Mouse (Mus musculus): Measurements from ENCODE around the gene Prdm15. TPM values are rescaled to one million over a fixed set of nuclear protein-coding genes. Genes with fewer than 3 reads are reported as not detected.

Prdm15 gene
- polyA plus RNA-seq, 1 experiment from 2014 or later: 9.2 TPM

DNA sequence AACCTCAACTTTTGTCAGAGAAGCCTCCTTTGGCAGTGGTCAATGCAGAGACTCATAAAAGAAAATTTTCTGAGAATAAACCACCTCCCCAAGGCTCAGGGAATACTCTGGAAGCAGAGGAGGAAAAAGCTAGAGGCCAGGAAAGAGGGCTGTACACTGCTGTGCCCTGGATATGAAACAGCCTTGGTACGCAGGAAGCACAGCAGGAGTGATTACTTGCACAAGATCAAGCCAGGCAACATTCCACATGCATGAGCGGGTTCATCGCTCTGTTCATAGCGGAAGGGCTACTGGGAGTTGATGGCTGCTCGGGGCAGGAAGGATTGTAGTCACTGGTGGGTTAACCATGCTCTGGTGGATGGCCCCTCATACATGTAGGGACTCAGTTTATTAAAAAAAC is 21.0 kb upstream of the Prdm15 start:
- WGBS: 69% methylated on average over 5 of the region's 5 CpGs
- no peak overlapping the region for H3K4me2 ChIP-seq (replicated peaks)
- no peak overlapping the region for H3K4me3 ChIP-seq (replicated peaks; ENCODE audit: low read length)
- no peaks in the 10 kb centered on the region for H3K27me3 ChIP-seq (ENCODE audit: control insufficient read depth, insufficient read depth, low read length)
- no peak overlapping the region for H3K27ac ChIP-seq
- DNase-seq (ENCODE audit: low spot score) (no peak), ATAC-seq (ENCODE audit: low FRiP score) (no peak)
- no peaks in the 10 kb centered on the region for H3K4me1 ChIP-seq (replicated peaks; ENCODE audit: control insufficient read depth, insufficient read depth, low read length)
- peaks cover 27% of the 10 kb centered on the region for H3K36me3 ChIP-seq (replicated peaks; ENCODE audit: control insufficient read depth, insufficient read depth)
- H3K9ac ChIP-seq: no peak overlapping the region
- no peaks in the 10 kb centered on the region for H3K9me3 ChIP-seq (ENCODE audit: control insufficient read depth, low read length)

DNA sequence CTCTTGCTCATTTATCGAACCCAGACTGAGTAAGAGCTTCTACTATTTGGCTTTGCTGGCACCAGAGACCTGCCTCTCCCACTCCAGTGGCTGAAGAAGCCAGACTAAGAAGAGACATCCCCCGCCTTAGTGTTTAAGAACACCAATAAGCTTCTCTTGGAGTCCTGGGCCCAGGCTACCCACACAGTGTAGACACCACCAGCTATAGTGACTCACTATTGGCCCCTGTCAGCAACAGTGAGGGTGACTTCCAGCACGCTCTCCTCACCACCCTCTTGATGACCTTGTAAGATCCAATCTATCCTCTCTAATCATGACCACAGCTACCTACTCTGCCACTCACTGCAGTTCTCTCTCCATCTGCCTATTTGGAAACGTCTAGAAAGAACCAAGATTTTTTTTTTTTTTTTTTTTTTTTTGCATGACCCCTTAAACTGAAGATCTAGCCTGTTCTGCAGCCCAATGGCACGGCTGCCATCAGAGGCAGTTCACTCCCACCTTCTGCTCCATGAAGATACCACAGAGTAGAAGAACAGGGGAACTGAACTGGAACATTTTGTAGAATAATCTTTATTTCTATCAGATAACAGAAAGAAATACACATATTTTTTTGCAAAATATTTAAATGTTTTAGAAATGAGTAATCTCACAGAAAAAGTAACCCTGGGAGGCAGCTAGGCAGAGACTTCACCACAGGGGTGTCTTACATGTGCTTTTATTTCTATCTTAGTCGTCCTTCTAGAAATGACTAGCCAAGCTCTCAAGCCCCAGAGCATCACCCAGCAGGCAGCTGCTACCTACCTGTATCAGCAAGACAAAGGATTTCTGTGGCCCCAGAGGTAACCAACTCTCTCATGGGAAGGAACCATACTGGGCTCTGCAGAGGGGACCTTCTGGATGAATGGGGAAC is 17.8 kb upstream of the Prdm15 start:
- DNase-seq (ENCODE audit: low spot score) (no peak), ATAC-seq (ENCODE audit: low FRiP score) (no peak)
- Histone ChIP-seq H3K9ac (no peak overlapping the region), H3K9me3 (ENCODE audit: control insufficient read depth, low read length) (no peaks in the 10 kb centered on the region), H3K4me1 (replicated peaks; ENCODE audit: control insufficient read depth, insufficient read depth, low read length) (no peaks in the 10 kb centered on the region), H3K4me2 (replicated peaks) (no peak overlapping the region), H3K36me3 (replicated peaks; ENCODE audit: control insufficient read depth, insufficient read depth) (peaks cover 16% of the 10 kb centered on the region), H3K27ac (no peak overlapping the region), H3K27me3 (ENCODE audit: control insufficient read depth, insufficient read depth, low read length) (no peaks in the 10 kb centered on the region), H3K4me3 (replicated peaks; ENCODE audit: low read length) (no peak overlapping the region)
- WGBS: 76% methylated on average over 6 of the region's 6 CpGs

DNA sequence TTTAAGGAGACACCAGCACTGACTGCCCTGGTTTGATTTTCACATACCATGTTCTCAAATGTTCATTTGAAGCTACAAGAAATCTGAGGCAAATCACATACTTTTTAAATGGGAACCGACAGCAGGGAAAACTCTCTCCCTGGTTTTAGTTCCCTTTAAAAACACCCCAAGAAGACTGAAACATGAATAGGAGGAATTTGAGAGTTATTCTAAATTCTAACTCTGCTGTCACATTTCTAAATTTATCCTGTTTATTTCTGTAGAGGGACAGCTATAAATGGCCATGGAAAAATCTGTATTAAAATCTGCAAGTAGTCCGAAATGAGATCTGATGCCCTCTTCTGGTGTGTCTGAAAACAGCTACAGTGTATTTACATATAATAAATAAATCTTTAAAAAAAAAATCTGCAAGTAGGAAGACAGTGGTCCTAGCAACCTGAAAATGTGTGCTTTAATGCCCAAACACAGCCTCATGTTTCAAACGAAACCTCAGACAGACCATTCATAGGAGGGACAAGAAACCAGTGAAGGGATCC is 12.3 kb upstream of the Prdm15 start:
- Histone ChIP-seq H3K36me3 (replicated peaks; ENCODE audit: control insufficient read depth, insufficient read depth) (peaks cover 7% of the 10 kb centered on the region; the same call in 1 of the 2 replicates), H3K4me2 (replicated peaks) (no peak overlapping the region), H3K4me3 (replicated peaks; ENCODE audit: low read length) (no peak overlapping the region), H3K27ac (no peak overlapping the region), H3K4me1 (replicated peaks; ENCODE audit: control insufficient read depth, insufficient read depth, low read length) (no peaks in the 10 kb centered on the region), H3K27me3 (ENCODE audit: control insufficient read depth, insufficient read depth, low read length) (no peaks in the 10 kb centered on the region), H3K9ac (no peak overlapping the region), H3K9me3 (ENCODE audit: control insufficient read depth, low read length) (no peaks in the 10 kb centered on the region)
- ATAC-seq (ENCODE audit: low FRiP score): no peak
- WGBS: 88% methylated on average over 3 of the region's 3 CpGs
- DNase-seq (ENCODE audit: low spot score): no peak

DNA sequence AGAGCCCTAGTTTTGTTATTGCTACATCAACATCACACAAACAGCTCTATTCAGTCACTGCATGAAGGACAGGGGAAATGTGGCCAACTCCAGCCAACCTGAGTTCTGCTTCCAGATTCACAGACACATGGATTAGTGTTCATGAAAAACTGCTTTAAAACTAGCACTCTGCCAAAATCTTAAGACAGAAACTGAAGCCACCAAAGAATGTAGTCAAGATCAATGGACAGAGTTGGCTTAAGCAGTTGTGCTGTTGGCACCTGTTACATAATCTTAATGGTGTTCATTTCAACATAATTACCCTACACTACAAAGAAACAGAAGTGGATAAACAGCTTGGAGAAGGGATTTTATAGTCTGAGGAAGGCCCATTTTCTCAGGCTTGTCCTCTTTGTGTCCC is 4.4 kb upstream of the Prdm15 start:
- no peak for DNase-seq (ENCODE audit: low spot score)
- Histone ChIP-seq H3K4me1 (replicated peaks; ENCODE audit: control insufficient read depth, insufficient read depth, low read length) (peaks cover 10% of the 10 kb centered on the region), H3K36me3 (replicated peaks; ENCODE audit: control insufficient read depth, insufficient read depth) (0 out of 2 replicates have a peak, but pooled peaks cover 4% of the 10 kb centered on the region), H3K4me2 (replicated peaks) (no peak overlapping the region), H3K9ac (no peak overlapping the region), H3K27ac (no peak overlapping the region), H3K9me3 (ENCODE audit: control insufficient read depth, low read length) (no peaks in the 10 kb centered on the region), H3K4me3 (replicated peaks; ENCODE audit: low read length) (no peak overlapping the region), H3K27me3 (ENCODE audit: control insufficient read depth, insufficient read depth, low read length) (no peaks in the 10 kb centered on the region)
- no peak for ATAC-seq (ENCODE audit: low FRiP score)

DNA sequence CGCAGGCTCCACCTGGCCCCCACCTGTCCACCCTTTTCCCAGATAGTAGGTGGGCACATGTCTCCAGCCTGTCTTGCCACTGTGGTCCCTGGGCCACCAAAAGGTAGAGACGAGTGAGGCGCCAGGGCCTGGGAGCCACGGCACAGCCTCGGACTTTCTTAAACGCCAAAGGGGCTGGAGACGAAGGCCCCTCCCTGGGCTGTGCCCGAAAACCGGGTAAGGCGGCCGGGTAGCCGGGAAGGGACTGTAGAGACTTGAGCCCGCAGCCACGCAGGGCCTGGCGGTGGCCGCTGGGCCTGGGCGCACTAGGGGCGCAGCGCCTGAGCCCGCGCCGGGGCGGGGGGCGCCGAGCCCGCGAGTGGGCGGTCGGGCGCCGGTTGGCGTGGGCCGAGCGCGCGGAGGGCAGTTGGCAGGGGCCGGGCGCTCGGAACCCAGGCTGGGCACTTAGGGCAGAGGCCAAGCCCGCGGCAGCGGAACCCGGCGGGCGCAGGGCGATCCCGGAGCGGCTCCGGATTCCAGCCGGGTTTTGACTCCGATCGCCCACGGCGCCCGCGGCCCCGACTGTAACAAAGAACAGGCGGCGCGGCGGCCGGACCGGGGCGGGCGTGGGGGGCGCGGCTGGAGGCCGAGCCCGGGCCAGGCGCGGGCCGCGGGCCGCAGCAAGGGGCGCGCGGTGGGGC is 449 bp downstream of the Prdm15 start:
- DNase-seq (ENCODE audit: low spot score) (peak; percentile 78), ATAC-seq (ENCODE audit: low FRiP score) (peak; percentile 89)
- H3K4me3 ChIP-seq (replicated peaks; ENCODE audit: low read length): peak overlapping the region; percentile 82
- H3K27me3 ChIP-seq (ENCODE audit: control insufficient read depth, insufficient read depth, low read length): no peaks in the 10 kb centered on the region
- peak overlapping the region; percentile 96 for H3K9ac ChIP-seq
- peak overlapping the region; percentile 100 for H3K27ac ChIP-seq
- no peaks in the 10 kb centered on the region for H3K9me3 ChIP-seq (ENCODE audit: control insufficient read depth, low read length)
- H3K4me2 ChIP-seq (replicated peaks): peak overlapping the region; percentile 75
- H3K4me1 ChIP-seq (replicated peaks; ENCODE audit: control insufficient read depth, insufficient read depth, low read length): peaks cover 22% of the 10 kb centered on the region
- peaks cover 5% of the 10 kb centered on the region for H3K36me3 ChIP-seq (replicated peaks; ENCODE audit: control insufficient read depth, insufficient read depth)
- under 1% methylated on average over 64 of the region's 77 CpGs for WGBS

DNA sequence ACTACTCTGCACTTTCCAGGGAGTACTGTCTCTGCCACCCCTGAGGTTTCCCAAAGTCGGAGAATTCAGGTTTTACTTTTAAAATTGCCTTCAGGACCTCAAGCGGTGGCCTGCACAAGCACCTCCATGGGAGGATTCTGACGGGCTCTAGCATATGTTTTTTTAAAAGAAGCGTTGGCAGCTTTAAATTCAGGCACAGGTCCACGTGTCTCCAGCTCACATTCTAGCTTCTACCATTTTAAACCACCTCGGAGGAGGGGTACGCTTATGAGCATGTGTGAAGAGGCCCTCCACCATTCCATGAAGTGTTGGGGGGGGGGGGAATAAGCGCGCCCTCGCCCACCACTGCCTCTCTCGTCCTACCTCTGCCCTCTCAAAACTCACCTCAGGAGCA is 986 bp downstream of the Prdm15 start:
- Histone ChIP-seq H3K4me2 (replicated peaks) (peak overlapping the region; percentile 75), H3K9me3 (ENCODE audit: control insufficient read depth, low read length) (no peaks in the 10 kb centered on the region), H3K27ac (peak overlapping the region; percentile 100), H3K4me1 (replicated peaks; ENCODE audit: control insufficient read depth, insufficient read depth, low read length) (peaks cover 22% of the 10 kb centered on the region), H3K36me3 (replicated peaks; ENCODE audit: control insufficient read depth, insufficient read depth) (peaks cover 5% of the 10 kb centered on the region), H3K27me3 (ENCODE audit: control insufficient read depth, insufficient read depth, low read length) (no peaks in the 10 kb centered on the region), H3K9ac (peak overlapping the region; percentile 96), H3K4me3 (replicated peaks; ENCODE audit: low read length) (peak overlapping the region; percentile 82)
- peak; percentile 37 for DNase-seq (ENCODE audit: low spot score)
- ATAC-seq (ENCODE audit: low FRiP score): peak; percentile 67
- WGBS: 1% methylated on average over 11 of the region's 11 CpGs

DNA sequence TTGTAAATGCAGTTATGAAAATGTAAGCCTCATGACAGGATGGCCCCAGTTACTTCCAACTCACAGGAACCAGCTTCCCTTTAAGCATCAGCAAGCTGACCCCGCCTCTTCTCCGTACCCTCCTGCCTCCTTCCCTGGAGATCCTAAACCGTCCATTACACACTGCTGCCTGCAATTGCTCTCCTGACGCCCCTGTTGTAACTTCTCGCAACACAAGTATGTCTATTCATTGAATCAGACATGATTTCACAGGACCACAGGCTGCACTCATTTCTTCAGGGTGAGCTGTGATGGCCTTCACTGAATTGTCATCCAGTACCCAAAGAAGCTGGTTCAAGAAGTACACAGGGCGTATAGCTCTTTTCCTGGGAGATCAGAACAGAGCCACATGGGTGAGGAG is 2.8 kb downstream of the Prdm15 start:
- no peak overlapping the region for H3K27ac ChIP-seq
- no peak overlapping the region for H3K9ac ChIP-seq
- no peak overlapping the region for H3K4me2 ChIP-seq (replicated peaks)
- no peaks in the 10 kb centered on the region for H3K27me3 ChIP-seq (ENCODE audit: control insufficient read depth, insufficient read depth, low read length)
- peaks cover 22% of the 10 kb centered on the region for H3K4me1 ChIP-seq (replicated peaks; ENCODE audit: control insufficient read depth, insufficient read depth, low read length)
- no peak overlapping the region for H3K4me3 ChIP-seq (replicated peaks; ENCODE audit: low read length)
- ATAC-seq (ENCODE audit: low FRiP score): no peak
- no peaks in the 10 kb centered on the region for H3K9me3 ChIP-seq (ENCODE audit: control insufficient read depth, low read length)
- 82% methylated on average over 6 of the region's 6 CpGs for WGBS
- H3K36me3 ChIP-seq (replicated peaks; ENCODE audit: control insufficient read depth, insufficient read depth): peaks cover 5% of the 10 kb centered on the region
- DNase-seq (ENCODE audit: low spot score): no peak

DNA sequence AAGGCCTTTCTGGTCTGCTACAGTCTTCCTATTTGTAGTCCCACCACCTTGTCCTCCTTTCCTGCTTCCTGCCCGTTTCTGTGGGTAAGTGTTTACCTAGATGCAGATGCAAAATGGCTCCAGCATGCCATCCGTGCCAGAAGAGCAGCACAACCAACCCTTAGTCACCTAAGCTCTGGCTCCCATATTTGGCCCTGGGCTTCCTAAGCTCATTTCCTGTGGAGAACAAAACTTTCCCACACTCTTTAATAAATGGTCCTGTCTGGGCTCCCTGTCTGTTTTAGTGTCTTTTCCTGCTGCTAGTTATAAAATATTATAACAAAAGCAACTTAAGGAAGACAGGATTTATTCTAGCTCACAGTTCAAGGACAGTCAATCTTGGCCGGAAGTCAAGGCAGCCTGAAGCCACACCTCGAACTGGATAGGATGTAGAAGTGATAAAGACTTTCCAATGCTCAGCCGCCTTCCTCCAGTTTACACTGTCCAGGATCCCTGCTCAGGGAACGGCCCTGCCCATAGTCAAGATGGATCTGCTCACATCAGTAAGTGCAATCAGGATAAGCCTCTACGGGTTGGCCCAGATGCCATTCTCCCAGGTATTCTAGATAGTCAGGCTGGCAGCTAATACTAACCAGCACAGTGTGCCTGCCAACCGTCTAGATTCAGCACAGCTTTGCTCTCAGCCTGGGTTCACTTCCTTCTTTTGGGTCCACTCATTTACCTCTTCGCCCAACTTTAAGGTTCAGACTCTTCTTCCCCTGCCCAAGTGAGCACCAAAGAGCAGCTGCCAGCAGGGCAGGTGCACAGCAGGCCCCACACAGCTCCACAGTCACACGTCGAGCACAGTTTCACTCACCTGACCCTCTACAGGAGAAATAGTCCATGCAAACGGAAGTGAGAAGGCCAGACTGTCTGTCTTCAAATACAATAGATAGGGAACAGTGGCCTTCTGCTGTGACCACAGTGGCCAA is 6.4 kb downstream of the Prdm15 start:
- H3K27ac ChIP-seq: no peak overlapping the region
- ATAC-seq (ENCODE audit: low FRiP score): no peak
- H3K9me3 ChIP-seq (ENCODE audit: control insufficient read depth, low read length): no peaks in the 10 kb centered on the region
- peaks cover 8% of the 10 kb centered on the region for H3K4me1 ChIP-seq (replicated peaks; ENCODE audit: control insufficient read depth, insufficient read depth, low read length)
- H3K4me2 ChIP-seq (replicated peaks): no peak overlapping the region
- no peak overlapping the region for H3K4me3 ChIP-seq (replicated peaks; ENCODE audit: low read length)
- no peak for DNase-seq (ENCODE audit: low spot score)
- H3K27me3 ChIP-seq (ENCODE audit: control insufficient read depth, insufficient read depth, low read length): no peaks in the 10 kb centered on the region
- no peak overlapping the region for H3K9ac ChIP-seq
- peaks cover 5% of the 10 kb centered on the region for H3K36me3 ChIP-seq (replicated peaks; ENCODE audit: control insufficient read depth, insufficient read depth)
- WGBS: 90% methylated on average over 12 of the region's 12 CpGs

Measured in hindbrain, embryonic 14.5 days (tissue).